Mouse (Mus musculus): Measurements from ENCODE around the gene Tmem25.

Gene Tmem25

DNA sequence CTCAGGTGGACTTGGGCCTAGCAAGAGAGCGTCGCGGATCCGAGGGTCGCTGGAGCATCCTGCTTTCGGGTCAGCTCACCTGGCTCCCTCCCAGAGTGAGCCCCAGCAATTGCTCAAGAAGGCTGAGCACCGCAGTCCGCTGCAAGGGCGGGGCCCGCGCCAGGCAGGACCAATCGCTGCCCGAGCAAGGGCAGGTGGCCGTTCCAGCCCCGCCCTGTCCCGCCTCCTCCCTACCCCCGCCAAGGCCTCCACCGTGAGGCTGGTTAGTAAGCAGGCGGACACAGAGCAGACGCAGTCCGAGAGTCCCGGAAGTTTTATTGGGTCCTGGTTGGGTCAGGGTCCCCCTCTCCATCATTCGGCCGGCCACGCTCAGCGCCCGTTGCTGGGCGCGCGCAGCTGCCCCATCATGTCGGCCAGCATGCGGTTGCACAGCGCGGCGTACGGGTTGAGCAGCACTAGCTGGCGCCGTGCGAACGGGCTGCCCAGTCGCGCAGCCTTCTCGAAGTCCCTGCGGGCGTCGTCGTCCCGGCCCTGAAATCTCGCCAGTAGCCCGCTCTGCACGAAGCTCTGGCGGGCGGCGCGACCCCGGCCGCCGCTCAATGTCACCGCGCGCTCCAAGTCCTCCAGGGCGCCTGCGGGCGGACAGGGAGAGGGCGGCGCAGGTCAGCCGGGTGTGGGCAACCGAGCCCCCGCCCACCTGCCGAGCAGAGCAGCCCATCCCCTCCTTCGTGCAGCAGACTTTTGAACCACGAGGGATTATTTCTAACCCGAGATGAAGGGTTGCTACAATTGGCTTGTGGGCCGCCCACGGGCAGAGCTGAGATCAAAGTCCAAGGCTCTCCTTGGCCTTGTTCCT, at the start of gene Tmem25:
TSS of gene Tmem25 (minus strand) at position 206 of the 856 bp plus-strand sequence.
- DNase-seq = peak; percentile 94

DNA sequence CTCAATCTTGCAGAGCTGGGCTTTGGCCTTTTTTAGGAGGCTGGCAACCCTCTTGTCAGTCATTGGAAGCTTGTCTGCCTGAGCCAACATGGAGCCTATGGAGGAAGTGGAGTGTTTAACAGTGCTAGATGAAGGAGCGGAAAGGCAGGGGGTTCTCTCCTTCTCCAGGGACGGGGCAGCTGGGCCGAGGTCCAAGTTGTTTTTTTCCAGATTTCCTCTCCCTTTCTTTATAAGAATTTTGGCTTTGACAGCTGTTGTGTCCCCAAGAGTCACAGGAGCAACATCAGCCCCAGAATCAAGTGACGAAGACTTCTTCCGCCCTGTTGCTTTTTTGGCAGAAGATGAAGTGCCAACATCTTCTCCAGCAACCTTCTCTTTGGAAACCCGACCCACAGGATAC, 48.3 kb upstream of the Tmem25 start:
- DNase-seq = no peak

- DNase-seq = peak; percentile 66
Measured at GRCm38 (mm10) chr9:44841241-44841640, 42.1 kb upstream of the Tmem25 start.

- DNase-seq = peak; percentile 74
Measured at GRCm38 (mm10) chr9:44836439-44836838, 37.3 kb upstream of the Tmem25 start.

- DNase-seq = peak; percentile 50
Measured at GRCm38 (mm10) chr9:44832356-44832755, 33.2 kb upstream of the Tmem25 start.

DNA sequence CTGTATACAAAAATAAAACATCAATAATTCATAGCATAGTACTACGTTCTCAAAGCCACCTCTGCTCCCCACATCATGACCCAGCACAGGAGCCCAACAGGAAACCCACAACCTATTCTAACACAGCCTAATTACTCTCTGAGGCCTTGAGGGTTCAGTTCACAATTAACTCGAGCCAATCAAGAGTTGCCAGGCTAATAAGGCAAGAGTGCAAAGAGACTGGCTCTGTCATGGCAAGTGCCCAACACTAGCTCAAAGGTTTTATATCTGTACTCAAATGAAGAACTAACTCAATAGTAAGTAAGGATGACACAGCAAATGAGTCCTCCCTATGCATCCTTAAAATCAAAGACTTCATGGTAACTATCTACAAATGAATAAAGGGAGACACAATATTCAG, 31.4 kb upstream of the Tmem25 start:
- DNase-seq = peak; percentile 53

GRCm38 (mm10) chr9:44828944-44829343, 29.8 kb upstream of the Tmem25 start:
- no peak for DNase-seq

DNA sequence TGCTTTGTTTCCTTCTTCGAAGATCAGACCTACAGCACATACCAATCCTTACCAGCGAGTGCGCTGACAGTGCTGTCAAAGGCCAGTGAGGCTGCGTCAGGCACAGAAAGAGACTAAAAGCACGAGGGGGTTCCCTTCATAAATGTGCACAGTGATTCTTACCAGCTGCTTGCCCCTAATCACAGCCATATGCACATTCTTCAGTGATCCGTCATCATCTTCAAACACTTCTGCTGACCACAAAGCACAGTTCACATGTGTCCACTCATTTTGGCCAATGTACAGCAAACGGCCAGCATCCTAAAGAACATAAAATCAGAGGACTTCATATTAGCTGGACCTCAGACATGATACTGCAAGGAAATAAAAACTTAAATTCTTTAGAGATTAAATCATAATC, 27.6 kb upstream of the Tmem25 start:
- no peak for DNase-seq

GRCm38 (mm10) chr9:44819920-44820827, 21.1 kb upstream of the Tmem25 start:
- DNase-seq = no peak

GRCm38 (mm10) chr9:44817522-44817921, 18.4 kb upstream of the Tmem25 start:
- no peak for DNase-seq

DNA sequence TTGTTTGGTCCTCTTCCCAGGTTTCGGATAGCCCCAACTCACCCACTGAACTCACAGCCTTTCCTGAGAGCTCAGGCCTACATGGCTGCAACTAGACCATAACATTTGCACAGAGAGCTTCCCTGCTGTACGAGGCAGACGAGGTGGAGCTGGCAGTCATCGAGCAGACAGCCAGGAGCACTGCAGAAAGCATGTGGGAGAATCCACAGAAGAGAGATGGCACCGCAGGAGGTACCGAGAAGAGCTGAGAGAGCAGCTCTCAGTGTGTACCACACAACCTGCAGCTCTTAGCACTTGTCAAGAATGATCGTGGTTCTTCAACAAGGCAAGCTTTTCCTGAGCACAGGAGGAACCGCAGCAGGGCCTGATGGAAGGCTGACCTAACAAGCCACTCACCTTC, 15.1 kb upstream of the Tmem25 start:
- no peak for DNase-seq

- DNase-seq = peak; percentile 44
Measured at GRCm38 (mm10) chr9:44810316-44810715, 11.2 kb upstream of the Tmem25 start.

- no peak for DNase-seq
Measured at GRCm38 (mm10) chr9:44807778-44808177, 8.7 kb upstream of the Tmem25 start.

DNA sequence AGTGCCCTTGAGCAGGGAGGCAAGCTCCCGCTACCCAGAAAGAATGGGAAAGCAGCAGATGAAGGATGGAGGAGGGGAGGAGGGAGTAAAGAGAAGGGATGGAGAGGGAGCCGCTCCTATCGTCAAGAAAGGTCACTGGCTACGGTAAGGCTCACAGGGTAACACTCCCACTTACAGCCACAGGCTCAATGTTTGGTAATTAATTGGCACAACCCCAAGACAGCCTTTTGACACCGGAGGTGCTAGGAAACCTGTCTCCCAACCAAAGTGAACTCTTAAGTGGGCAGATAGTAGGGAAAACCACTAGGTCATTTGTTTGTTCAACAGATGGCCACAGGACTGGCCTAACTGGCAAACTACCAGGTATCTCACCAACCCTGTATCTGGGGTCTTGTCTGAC, 8.0 kb upstream of the Tmem25 start:
- no peak for DNase-seq

DNA sequence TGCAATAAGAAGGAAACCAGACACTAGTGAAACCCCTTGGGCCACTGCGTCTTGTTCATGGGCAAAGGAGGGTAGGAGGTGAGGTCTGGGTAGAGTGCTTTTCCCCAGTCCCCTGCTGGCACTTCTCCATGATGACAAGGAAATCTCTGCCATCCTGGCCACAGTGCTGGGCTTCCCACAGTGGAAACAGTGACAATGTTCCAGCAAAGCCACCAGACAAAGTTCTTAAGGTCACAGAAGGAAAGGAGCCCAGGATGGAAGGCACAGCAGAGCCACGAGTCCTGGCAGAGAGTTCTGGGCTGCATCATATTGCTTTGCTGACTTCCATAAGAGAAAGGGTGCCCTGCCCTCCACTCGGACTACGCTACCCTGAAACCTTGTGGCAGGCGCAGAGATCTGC, 6.4 kb upstream of the Tmem25 start:
- DNase-seq = no peak

- peak; percentile 82 for DNase-seq
Measured at GRCm38 (mm10) chr9:44804678-44805077, 5.6 kb upstream of the Tmem25 start.

DNA sequence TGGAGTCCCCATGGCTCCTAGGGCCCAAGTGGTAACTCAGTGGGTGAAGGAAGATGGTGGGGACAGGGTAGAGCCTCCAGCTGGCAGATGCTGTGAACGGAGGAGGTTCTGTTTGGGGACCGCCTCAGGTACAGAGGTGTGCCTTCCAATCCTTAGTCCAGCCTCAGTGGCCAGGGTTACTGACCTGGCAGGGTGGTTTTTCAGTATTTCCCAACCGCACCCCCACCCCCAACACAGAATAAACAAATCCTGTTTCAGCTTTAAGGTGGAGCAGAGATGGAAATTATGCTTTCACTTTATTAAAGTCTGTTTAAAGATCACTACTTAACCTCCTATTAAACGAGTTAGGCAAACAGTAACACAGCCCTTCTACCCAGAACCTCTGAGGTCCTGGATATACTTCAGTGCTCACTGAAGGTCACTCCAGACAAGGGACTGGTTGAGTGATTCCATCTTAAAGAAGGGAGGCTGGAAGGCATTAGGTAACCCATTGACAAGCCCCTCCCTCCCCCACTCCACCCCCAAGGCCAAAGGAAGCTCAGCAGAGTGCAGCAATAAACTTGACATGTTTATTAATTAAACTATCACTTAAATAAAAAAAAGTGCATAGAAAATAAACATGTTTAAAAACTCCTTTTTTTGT, 3.8 kb upstream of the Tmem25 start, which contains the start of gene Ttc36:
TSS of gene Ttc36 (minus strand) at position 265 of the 643 bp plus-strand sequence.
- DNase-seq = peak; percentile 94

DNA sequence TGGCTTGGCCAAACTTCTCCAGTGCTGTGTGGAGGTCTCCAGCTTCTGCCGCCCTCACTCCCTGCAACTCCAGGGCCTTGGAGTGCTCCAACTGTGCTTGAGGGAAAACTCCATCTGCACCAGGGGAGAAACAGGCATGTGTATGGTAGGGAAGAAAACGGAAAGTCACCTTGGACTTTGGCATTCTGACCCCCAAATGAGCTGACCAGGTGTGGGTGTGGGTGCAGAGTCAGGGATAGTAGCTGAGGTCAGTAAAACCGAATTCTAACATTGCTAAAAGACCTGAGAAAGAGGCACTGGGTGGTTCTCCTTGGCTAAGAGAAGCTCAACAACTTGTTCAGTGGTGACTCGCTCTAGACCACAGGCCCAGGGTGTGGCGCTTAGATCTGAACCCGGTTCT, 2.6 kb upstream of the Tmem25 start:
- peak; percentile 73 for DNase-seq

- DNase-seq = no peak
Measured at GRCm38 (mm10) chr9:44799958-44800324, 834 bp upstream of the Tmem25 start.

DNA sequence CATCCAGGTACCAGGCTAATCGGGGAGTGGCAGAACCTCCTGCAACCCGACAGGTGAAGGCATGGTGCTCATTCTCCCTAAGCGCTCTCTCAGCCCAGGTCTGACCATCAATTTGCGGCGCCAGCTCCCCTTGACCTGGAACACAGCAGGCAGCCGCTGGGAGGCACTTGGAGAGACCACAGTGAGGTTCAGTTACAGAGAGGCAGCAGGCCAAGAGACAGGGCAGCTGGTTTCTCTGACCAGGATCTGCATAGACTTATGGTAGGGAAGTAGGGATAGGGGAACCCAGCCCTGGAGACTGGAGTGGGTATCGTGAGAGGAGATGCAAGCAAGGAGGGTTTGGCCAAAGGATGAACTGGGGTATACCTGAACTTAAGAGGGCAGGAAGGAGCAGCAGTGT, 809 bp downstream of the Tmem25 start:
- DNase-seq = peak; percentile 37

- no peak for DNase-seq
Measured at GRCm38 (mm10) chr9:44792842-44793241, 6.3 kb downstream of the Tmem25 start.

- DNase-seq = peak; percentile 98
Measured at GRCm38 (mm10) chr9:44772750-44773651, 26.1 kb downstream of the Tmem25 start.
